Mouse (Mus musculus): ENCODE measurements at regions not wholly inside any gene's neighbourhood (a gene's known extent, or its start where the extent isn't known, plus 50 kb on each side); places are given as distances from the start of the nearest gene placed in this dataset.

GRCm38 (mm10) chr1:144902987-144903386, 127.8 kb upstream of the Rgs18 start:
- TF ChIP-seq CTCF (IDR thresholded peaks at IDR 0.05), result no peak
- TF ChIP-seq EP300 (IDR thresholded peaks at IDR 0.05), result no peak

Measured in lung, postnatal 0 days (tissue).